Mouse (Mus musculus): Measurements from ENCODE around the gene Ush2a. TPM values are rescaled to one million over a fixed set of nuclear protein-coding genes. Genes with fewer than 3 reads are reported as not detected.

The Ush2a gene
- polyA plus RNA-seq, 1 experiment from 2014 or later, result not detected

DNA sequence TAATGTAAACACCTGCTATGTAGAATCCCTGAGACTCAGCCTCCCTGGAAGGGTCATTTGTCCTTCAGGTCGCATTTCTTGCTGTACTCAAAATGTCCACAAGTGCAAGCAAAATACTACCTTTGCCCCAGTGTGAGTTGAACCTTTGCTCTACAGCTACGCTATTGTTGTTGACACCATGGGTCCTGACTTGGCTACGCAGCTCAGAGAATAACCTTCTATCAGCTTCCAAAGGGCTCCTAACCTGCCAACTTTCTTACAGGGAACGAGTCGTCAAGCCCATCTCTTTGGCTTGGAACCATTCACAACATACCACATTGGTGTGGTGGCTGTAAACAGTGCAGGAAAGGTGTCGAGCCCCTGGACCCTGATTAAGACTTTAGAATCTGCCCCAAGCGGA is 644.4 kb downstream of the Ush2a start:
- no peak for TF ChIP-seq CTCF (IDR thresholded peaks at IDR 0.05; ENCODE audit: low read depth)
- ATAC-seq (ENCODE audit: insufficient read depth), result no peak
- Histone ChIP-seq H3K4me2 (no peak overlapping the region), H3K27me3 (ENCODE audit: insufficient read depth, low read length) (no peaks in the 10 kb centered on the region), H3K9ac (no peak overlapping the region), H3K4me3 (ENCODE audit: low read depth, low read length) (no peak overlapping the region), H3K4me1 (ENCODE audit: insufficient read depth) (no peaks in the 10 kb centered on the region), H3K27ac (ENCODE audit: low read depth) (no peak overlapping the region), H3K9me3 (ENCODE audit: low read depth, low read length) (no peaks in the 10 kb centered on the region), H3K36me3 (ENCODE audit: insufficient read depth) (no peaks in the 10 kb centered on the region)
- no peak for DNase-seq
- WGBS, result 86% methylated on average over 7 of the region's 7 CpGs

DNA sequence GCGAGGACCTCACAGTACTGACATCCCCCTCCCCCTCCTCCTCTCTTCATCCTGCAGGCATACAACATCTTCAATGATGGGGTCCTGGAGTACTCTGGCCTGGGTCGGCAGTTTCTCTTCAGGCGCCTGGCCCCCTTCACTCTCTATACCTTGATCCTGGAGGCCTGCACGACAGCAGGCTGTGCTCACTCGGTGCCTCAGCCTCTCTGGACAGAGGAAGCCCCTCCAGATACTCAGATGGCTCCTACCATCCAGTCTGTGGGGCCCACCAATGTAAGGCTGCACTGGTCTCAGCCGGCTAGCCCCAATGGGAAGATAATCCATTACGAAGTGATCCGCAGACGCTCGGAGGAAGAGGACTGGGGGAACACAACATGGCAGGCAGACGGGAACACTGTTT is 648.8 kb downstream of the Ush2a start:
- Histone ChIP-seq H3K36me3 (ENCODE audit: insufficient read depth) (no peaks in the 10 kb centered on the region), H3K4me2 (no peak overlapping the region), H3K27ac (ENCODE audit: low read depth) (no peak overlapping the region), H3K9ac (no peak overlapping the region), H3K27me3 (ENCODE audit: insufficient read depth, low read length) (no peaks in the 10 kb centered on the region), H3K4me1 (ENCODE audit: insufficient read depth) (no peaks in the 10 kb centered on the region), H3K9me3 (ENCODE audit: low read depth, low read length) (no peaks in the 10 kb centered on the region), H3K4me3 (ENCODE audit: low read depth, low read length) (no peak overlapping the region)
- 77% methylated on average over 11 of the region's 11 CpGs for WGBS
- TF ChIP-seq CTCF (IDR thresholded peaks at IDR 0.05; ENCODE audit: low read depth), result no peak
- DNase-seq, result no peak
- no peak for ATAC-seq (ENCODE audit: insufficient read depth)

DNA sequence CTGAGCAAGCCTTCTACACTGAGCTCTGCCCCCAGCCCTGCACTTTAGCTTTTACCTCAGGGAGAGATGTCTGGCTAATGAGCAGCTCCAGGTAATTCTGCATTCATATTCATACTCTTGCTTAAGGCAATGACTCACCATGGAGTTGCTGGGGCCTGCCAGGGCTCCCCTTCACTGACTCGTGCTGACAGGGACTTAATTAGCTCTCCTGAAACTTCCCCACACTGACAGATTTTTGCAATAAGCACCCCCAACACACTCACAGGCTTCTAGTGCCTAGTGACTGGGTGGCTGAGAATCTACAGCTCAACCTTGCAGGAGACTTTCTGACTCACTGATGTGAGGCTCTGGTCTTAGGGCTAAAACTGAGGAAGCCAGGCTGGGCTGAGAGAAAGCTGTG is 658.1 kb downstream of the Ush2a start:
- H3K27ac ChIP-seq (ENCODE audit: low read depth), result no peak overlapping the region
- ATAC-seq (ENCODE audit: insufficient read depth), result no peak
- H3K4me3 ChIP-seq (ENCODE audit: low read depth, low read length), result no peak overlapping the region
- H3K4me2 ChIP-seq, result no peak overlapping the region
- H3K9ac ChIP-seq, result no peak overlapping the region
- TF ChIP-seq CTCF (IDR thresholded peaks at IDR 0.05; ENCODE audit: low read depth), result no peak
- no peaks in the 10 kb centered on the region for H3K9me3 ChIP-seq (ENCODE audit: low read depth, low read length)
- no peaks in the 10 kb centered on the region for H3K36me3 ChIP-seq (ENCODE audit: insufficient read depth)
- DNase-seq, result no peak
- no peaks in the 10 kb centered on the region for H3K4me1 ChIP-seq (ENCODE audit: insufficient read depth)
- no peaks in the 10 kb centered on the region for H3K27me3 ChIP-seq (ENCODE audit: insufficient read depth, low read length)
- 35% methylated on average over 1 of the region's 1 CpGs for WGBS

DNA sequence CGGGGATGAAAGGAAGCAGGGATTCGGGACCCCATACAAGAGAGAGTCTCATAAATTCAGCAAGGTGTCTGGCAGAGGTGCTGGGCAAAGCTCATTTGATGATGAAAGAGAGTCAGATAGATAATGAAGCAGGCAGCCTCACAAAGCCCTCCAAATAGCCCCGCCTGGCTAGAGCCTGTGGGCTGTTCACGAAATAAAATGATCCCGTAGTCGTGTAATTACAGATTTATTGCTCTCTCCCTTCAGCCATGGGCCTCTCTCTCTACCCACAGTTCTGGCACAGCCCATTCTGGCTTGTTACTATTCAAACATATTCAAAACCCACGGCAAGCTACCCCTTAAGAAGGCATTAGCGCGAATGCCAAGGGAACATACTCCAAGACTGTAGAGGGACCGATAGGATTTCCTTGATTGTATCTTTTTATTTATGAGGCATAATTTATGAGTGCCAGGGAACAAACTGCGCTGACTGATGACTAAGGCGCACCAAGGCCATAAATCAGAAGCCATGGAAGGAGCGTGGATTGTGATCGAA is 675.5 kb downstream of the Ush2a start:
- 86% methylated on average over 14 of the region's 14 CpGs for WGBS

DNA sequence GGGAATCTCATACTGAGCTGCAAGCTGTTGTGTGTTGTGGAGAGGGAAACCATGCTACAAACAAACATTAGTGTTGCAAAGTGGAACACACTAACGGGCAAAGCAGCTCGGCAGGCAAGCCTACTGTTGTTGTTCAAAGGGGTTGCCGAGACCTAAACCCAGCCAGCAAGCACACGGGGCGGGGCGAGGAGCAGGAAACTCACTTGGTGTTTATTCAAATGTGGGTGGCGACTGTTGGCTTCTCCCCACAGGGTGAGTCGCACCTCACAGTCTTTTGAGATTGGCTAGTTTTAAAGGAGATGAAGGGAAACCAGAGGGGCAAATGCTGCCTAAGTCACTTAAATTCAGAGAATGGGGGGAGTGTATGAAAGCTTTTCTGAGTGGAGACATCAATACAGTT is 683.5 kb downstream of the Ush2a start:
- 14% methylated on average over 8 of the region's 8 CpGs for WGBS
- no peak overlapping the region for H3K4me3 ChIP-seq (ENCODE audit: low read depth, low read length)
- peak; percentile 39 for DNase-seq
- peak overlapping the region; percentile 16; the same call in 1 of the 2 replicates for H3K4me2 ChIP-seq
- H3K27ac ChIP-seq (ENCODE audit: low read depth), result no peak overlapping the region
- ATAC-seq (ENCODE audit: insufficient read depth), result no peak
- TF ChIP-seq CTCF (IDR thresholded peaks at IDR 0.05; ENCODE audit: low read depth), result no peak
- H3K4me1 ChIP-seq (ENCODE audit: insufficient read depth), result peaks cover 3% of the 10 kb centered on the region; the same call in 1 of the 2 replicates
- H3K9ac ChIP-seq, result no peak overlapping the region
- H3K27me3 ChIP-seq (ENCODE audit: insufficient read depth, low read length), result no peaks in the 10 kb centered on the region
- no peaks in the 10 kb centered on the region for H3K36me3 ChIP-seq (ENCODE audit: insufficient read depth)
- no peaks in the 10 kb centered on the region for H3K9me3 ChIP-seq (ENCODE audit: low read depth, low read length)

More for the DNA sequence above, 675.5 kb downstream of the Ush2a start:
- DNase-seq (no peak), ATAC-seq (ENCODE audit: insufficient read depth) (no peak)
- H3K4me1 ChIP-seq (ENCODE audit: insufficient read depth), result no peaks in the 10 kb centered on the region
- no peak overlapping the region for H3K4me2 ChIP-seq
- no peaks in the 10 kb centered on the region for H3K36me3 ChIP-seq (ENCODE audit: insufficient read depth)
- H3K27me3 ChIP-seq (ENCODE audit: insufficient read depth, low read length), result no peaks in the 10 kb centered on the region
- no peak overlapping the region for H3K4me3 ChIP-seq (ENCODE audit: low read depth, low read length)
- no peaks in the 10 kb centered on the region for H3K9me3 ChIP-seq (ENCODE audit: low read depth, low read length)
- H3K27ac ChIP-seq (ENCODE audit: low read depth), result no peak overlapping the region
- no peak overlapping the region for H3K9ac ChIP-seq
- no peak for TF ChIP-seq CTCF (IDR thresholded peaks at IDR 0.05; ENCODE audit: low read depth)

DNA sequence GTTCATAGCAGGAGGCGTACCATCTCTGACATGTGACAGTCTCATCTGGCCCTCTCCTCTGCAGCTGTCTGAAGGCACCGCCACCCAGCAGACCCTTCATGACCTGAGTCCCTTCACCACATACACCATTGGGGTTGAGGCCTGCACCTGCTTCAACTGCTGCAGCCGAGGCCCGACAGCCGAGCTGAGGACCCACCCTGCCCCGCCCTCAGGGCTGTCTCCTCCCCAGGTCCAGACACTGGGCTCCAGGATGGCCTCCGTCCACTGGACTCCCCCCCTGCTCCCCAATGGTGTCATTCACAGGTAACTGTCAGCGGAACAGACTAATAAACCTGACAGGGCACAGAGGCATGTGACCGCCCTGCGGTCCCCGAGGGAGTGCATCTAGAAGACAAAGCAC is 685.0 kb downstream of the Ush2a start:
- Histone ChIP-seq H3K4me1 (ENCODE audit: insufficient read depth) (peaks cover 9% of the 10 kb centered on the region; the same call in 1 of the 2 replicates), H3K9me3 (ENCODE audit: low read depth, low read length) (no peaks in the 10 kb centered on the region)
- WGBS, result 81% methylated on average over 11 of the region's 11 CpGs

DNA sequence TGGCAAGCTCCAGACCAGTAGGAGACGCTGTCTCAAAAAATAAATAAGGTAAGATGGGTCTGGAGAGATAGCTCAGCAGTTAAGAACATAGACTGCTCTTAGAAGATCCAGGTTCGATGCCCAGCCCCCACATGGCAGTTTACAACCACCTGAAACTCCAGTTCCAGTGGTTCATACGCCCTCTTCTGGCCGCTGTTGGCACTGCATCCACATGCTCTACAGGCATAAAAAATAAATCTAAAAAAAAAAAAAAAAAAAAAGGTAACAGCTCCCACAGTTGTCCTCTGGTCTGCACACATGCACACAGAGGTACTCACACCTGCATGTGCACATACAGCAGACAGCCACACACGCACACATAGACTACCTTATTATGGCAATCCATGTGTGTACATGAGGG is 686.0 kb downstream of the Ush2a start:
- no peak overlapping the region for H3K4me2 ChIP-seq
- peak; percentile 48 for TF ChIP-seq CTCF (IDR thresholded peaks at IDR 0.05; ENCODE audit: low read depth)
- WGBS, result 61% methylated on average over 5 of the region's 5 CpGs
- DNase-seq (peak; percentile 46), ATAC-seq (ENCODE audit: insufficient read depth) (no peak)
- no peak overlapping the region for H3K9ac ChIP-seq
- H3K4me1 ChIP-seq (ENCODE audit: insufficient read depth), result peaks cover 9% of the 10 kb centered on the region; the same call in 1 of the 2 replicates
- no peaks in the 10 kb centered on the region for H3K27me3 ChIP-seq (ENCODE audit: insufficient read depth, low read length)
- no peak overlapping the region for H3K4me3 ChIP-seq (ENCODE audit: low read depth, low read length)
- H3K27ac ChIP-seq (ENCODE audit: low read depth), result no peak overlapping the region
- H3K9me3 ChIP-seq (ENCODE audit: low read depth, low read length), result no peaks in the 10 kb centered on the region
- H3K36me3 ChIP-seq (ENCODE audit: insufficient read depth), result no peaks in the 10 kb centered on the region

More for the DNA sequence above, 685.0 kb downstream of the Ush2a start:
- no peaks in the 10 kb centered on the region for H3K36me3 ChIP-seq (ENCODE audit: insufficient read depth)
- H3K27ac ChIP-seq (ENCODE audit: low read depth), result no peak overlapping the region
- no peak overlapping the region for H3K4me3 ChIP-seq (ENCODE audit: low read depth, low read length)
- no peaks in the 10 kb centered on the region for H3K27me3 ChIP-seq (ENCODE audit: insufficient read depth, low read length)
- TF ChIP-seq CTCF (IDR thresholded peaks at IDR 0.05; ENCODE audit: low read depth), result no peak
- no peak for ATAC-seq (ENCODE audit: insufficient read depth)
- no peak overlapping the region for H3K4me2 ChIP-seq
- H3K9ac ChIP-seq, result no peak overlapping the region
- no peak for DNase-seq

Data from lung, embryonic 14.5 days (tissue).